Mouse (Mus musculus): ENCODE data around the gene Ccdc183. TPM values are rescaled to one million over a fixed set of nuclear protein-coding genes. Genes with fewer than 3 reads are reported as not detected.

Gene Ccdc183
- polyA plus RNA-seq (2015; fragmentation: Nextera tagmentation; extraction: Ambion mirVana): 0.23 and 0.27 TPM in 2 replicates

- Histone ChIP-seq H3K36me3 (no peaks in the 10 kb centered on the region), H3K4me1 (peaks cover 20% of the 10 kb centered on the region), H3K9ac (replicated peaks) (no peak within 1 kb of the TSS), H3K4me2 (0 out of 2 replicates have a peak within 1 kb of the TSS, but pooled peaks have one; percentile 17), H3K4me3 (replicated peaks) (no peak within 1 kb of the TSS), H3K27me3 (replicated peaks) (peaks cover 48% of the 10 kb centered on the region), H3K9me3 (replicated peaks) (no peaks in the 10 kb centered on the region), H3K27ac (replicated peaks) (no peak within 1 kb of the TSS)
- ATAC-seq (ENCODE audit: low FRiP score): no peak
- 75% methylated on average over 3 of the region's 3 CpGs for WGBS
Measured at GRCm38 (mm10) chr2:25617578-25617977, at the start of gene Ccdc183. Gene Ccdc183 (minus strand): TSS chr2:25617678.

GRCm38 (mm10) chr2:25666516-25666915, 49.0 kb upstream of the Ccdc183 start:
- no peaks in the 10 kb centered on the region for H3K4me1 ChIP-seq
- H3K27ac ChIP-seq (replicated peaks): no peak overlapping the region
- no peaks in the 10 kb centered on the region for H3K9me3 ChIP-seq (replicated peaks)
- no peaks in the 10 kb centered on the region for H3K36me3 ChIP-seq
- H3K4me3 ChIP-seq (replicated peaks): no peak overlapping the region
- 68% methylated on average over 1 of the region's 1 CpGs for WGBS
- no peak for ATAC-seq (ENCODE audit: low FRiP score)
- no peak overlapping the region for H3K9ac ChIP-seq (replicated peaks)
- H3K4me2 ChIP-seq: no peak overlapping the region
- no peaks in the 10 kb centered on the region for H3K27me3 ChIP-seq (replicated peaks)

GRCm38 (mm10) chr2:25664125-25664524, 46.6 kb upstream of the Ccdc183 start:
- 90% methylated on average over 5 of the region's 5 CpGs for WGBS
- H3K4me3 ChIP-seq (replicated peaks): no peak overlapping the region
- H3K4me2 ChIP-seq: no peak overlapping the region
- H3K36me3 ChIP-seq: no peaks in the 10 kb centered on the region
- no peaks in the 10 kb centered on the region for H3K4me1 ChIP-seq
- H3K9ac ChIP-seq (replicated peaks): no peak overlapping the region
- H3K27me3 ChIP-seq (replicated peaks): no peaks in the 10 kb centered on the region
- H3K9me3 ChIP-seq (replicated peaks): no peaks in the 10 kb centered on the region
- no peak overlapping the region for H3K27ac ChIP-seq (replicated peaks)
- no peak for ATAC-seq (ENCODE audit: low FRiP score)

GRCm38 (mm10) chr2:25663511-25663910, 46.0 kb upstream of the Ccdc183 start:
- no peaks in the 10 kb centered on the region for H3K27me3 ChIP-seq (replicated peaks)
- no peaks in the 10 kb centered on the region for H3K9me3 ChIP-seq (replicated peaks)
- no peaks in the 10 kb centered on the region for H3K4me1 ChIP-seq
- no peak overlapping the region for H3K27ac ChIP-seq (replicated peaks)
- H3K9ac ChIP-seq (replicated peaks): no peak overlapping the region
- 66% methylated on average over 1 of the region's 1 CpGs for WGBS
- H3K4me2 ChIP-seq: no peak overlapping the region
- no peaks in the 10 kb centered on the region for H3K36me3 ChIP-seq
- ATAC-seq (ENCODE audit: low FRiP score): no peak
- no peak overlapping the region for H3K4me3 ChIP-seq (replicated peaks)

GRCm38 (mm10) chr2:25661245-25661970, 43.9 kb upstream of the Ccdc183 start:
- Histone ChIP-seq H3K4me1 (no peaks in the 10 kb centered on the region), H3K4me2 (no peak overlapping the region), H3K27me3 (replicated peaks) (no peaks in the 10 kb centered on the region), H3K36me3 (no peaks in the 10 kb centered on the region), H3K4me3 (replicated peaks) (no peak overlapping the region), H3K27ac (replicated peaks) (no peak overlapping the region), H3K9me3 (replicated peaks) (no peaks in the 10 kb centered on the region), H3K9ac (replicated peaks) (no peak overlapping the region)
- WGBS: 84% methylated on average over 6 of the region's 6 CpGs
- ATAC-seq (ENCODE audit: low FRiP score): no peak

- no peaks in the 10 kb centered on the region for H3K36me3 ChIP-seq
- ATAC-seq (ENCODE audit: low FRiP score): no peak
- no peak overlapping the region for H3K4me2 ChIP-seq
- no peak overlapping the region for H3K27ac ChIP-seq (replicated peaks)
- no peaks in the 10 kb centered on the region for H3K27me3 ChIP-seq (replicated peaks)
- no peaks in the 10 kb centered on the region for H3K9me3 ChIP-seq (replicated peaks)
- H3K4me1 ChIP-seq: no peaks in the 10 kb centered on the region
- H3K4me3 ChIP-seq (replicated peaks): no peak overlapping the region
- 86% methylated on average over 8 of the region's 8 CpGs for WGBS
- no peak overlapping the region for H3K9ac ChIP-seq (replicated peaks)
Measured at GRCm38 (mm10) chr2:25660279-25660678, 42.8 kb upstream of the Ccdc183 start.

- Histone ChIP-seq H3K9ac (replicated peaks) (no peak within 1 kb of the TSS), H3K9me3 (replicated peaks) (no peaks in the 10 kb centered on the region), H3K4me1 (no peaks in the 10 kb centered on the region), H3K4me3 (replicated peaks) (no peak within 1 kb of the TSS), H3K27me3 (replicated peaks) (no peaks in the 10 kb centered on the region), H3K36me3 (no peaks in the 10 kb centered on the region), H3K27ac (replicated peaks) (no peak within 1 kb of the TSS), H3K4me2 (no peak within 1 kb of the TSS)
- no peak for ATAC-seq (ENCODE audit: low FRiP score)
Measured at GRCm38 (mm10) chr2:25657652-25658051, 40.2 kb upstream of the Ccdc183 start, which contains the start of gene Lcn5. Gene Lcn5 (plus strand): TSS chr2:25657952.

GRCm38 (mm10) chr2:25657246-25657645, 39.8 kb upstream of the Ccdc183 start:
- 87% methylated on average over 4 of the region's 4 CpGs for WGBS
- H3K4me2 ChIP-seq: no peak overlapping the region
- ATAC-seq (ENCODE audit: low FRiP score): no peak
- H3K27me3 ChIP-seq (replicated peaks): no peaks in the 10 kb centered on the region
- no peaks in the 10 kb centered on the region for H3K9me3 ChIP-seq (replicated peaks)
- no peak overlapping the region for H3K4me3 ChIP-seq (replicated peaks)
- no peak overlapping the region for H3K9ac ChIP-seq (replicated peaks)
- no peaks in the 10 kb centered on the region for H3K4me1 ChIP-seq
- H3K27ac ChIP-seq (replicated peaks): no peak overlapping the region
- H3K36me3 ChIP-seq: no peaks in the 10 kb centered on the region

- no peak overlapping the region for H3K27ac ChIP-seq (replicated peaks)
- no peak overlapping the region for H3K9ac ChIP-seq (replicated peaks)
- no peak overlapping the region for H3K4me3 ChIP-seq (replicated peaks)
- ATAC-seq (ENCODE audit: low FRiP score): no peak
- H3K4me1 ChIP-seq: no peaks in the 10 kb centered on the region
- WGBS: 87% methylated on average over 4 of the region's 4 CpGs
- H3K36me3 ChIP-seq: no peaks in the 10 kb centered on the region
- H3K27me3 ChIP-seq (replicated peaks): no peaks in the 10 kb centered on the region
- H3K4me2 ChIP-seq: no peak overlapping the region
- no peaks in the 10 kb centered on the region for H3K9me3 ChIP-seq (replicated peaks)
Measured at GRCm38 (mm10) chr2:25656691-25657090, 39.2 kb upstream of the Ccdc183 start.

GRCm38 (mm10) chr2:25654502-25654901, 37.0 kb upstream of the Ccdc183 start:
- no peak overlapping the region for H3K27ac ChIP-seq (replicated peaks)
- no peak for ATAC-seq (ENCODE audit: low FRiP score)
- no peaks in the 10 kb centered on the region for H3K4me1 ChIP-seq
- H3K9ac ChIP-seq (replicated peaks): no peak overlapping the region
- no peak overlapping the region for H3K4me3 ChIP-seq (replicated peaks)
- WGBS: 65% methylated on average over 1 of the region's 1 CpGs
- H3K36me3 ChIP-seq: no peaks in the 10 kb centered on the region
- no peaks in the 10 kb centered on the region for H3K27me3 ChIP-seq (replicated peaks)
- no peak overlapping the region for H3K4me2 ChIP-seq
- no peaks in the 10 kb centered on the region for H3K9me3 ChIP-seq (replicated peaks)

GRCm38 (mm10) chr2:25652902-25653301, 35.4 kb upstream of the Ccdc183 start, which contains the start of gene Lcn8:
Gene Lcn8 (plus strand): TSS chr2:25653120.
- Histone ChIP-seq H3K9me3 (replicated peaks) (no peaks in the 10 kb centered on the region), H3K36me3 (no peaks in the 10 kb centered on the region), H3K27ac (replicated peaks) (no peak within 1 kb of the TSS), H3K9ac (replicated peaks) (no peak within 1 kb of the TSS), H3K27me3 (replicated peaks) (no peaks in the 10 kb centered on the region), H3K4me1 (no peaks in the 10 kb centered on the region), H3K4me3 (replicated peaks) (no peak within 1 kb of the TSS), H3K4me2 (no peak within 1 kb of the TSS)
- WGBS: 89% methylated on average over 2 of the region's 2 CpGs
- no peak for ATAC-seq (ENCODE audit: low FRiP score)

- Histone ChIP-seq H3K4me2 (no peak overlapping the region), H3K4me1 (no peaks in the 10 kb centered on the region), H3K9ac (replicated peaks) (no peak overlapping the region), H3K4me3 (replicated peaks) (no peak overlapping the region), H3K27me3 (replicated peaks) (no peaks in the 10 kb centered on the region), H3K9me3 (replicated peaks) (no peaks in the 10 kb centered on the region), H3K36me3 (no peaks in the 10 kb centered on the region), H3K27ac (replicated peaks) (no peak overlapping the region)
- 21% methylated on average over 6 of the region's 6 CpGs for WGBS
- ATAC-seq (ENCODE audit: low FRiP score): no peak
Measured at GRCm38 (mm10) chr2:25639890-25640289, 22.4 kb upstream of the Ccdc183 start.
